Mouse (Mus musculus): ENCODE results near the gene Kif15. TPM values are rescaled to one million over a fixed set of nuclear protein-coding genes. Genes with fewer than 3 reads are reported as not detected.

The Kif15 gene
- polyA plus RNA-seq, 1 experiment from 2014 or later = 61.6 TPM

DNA sequence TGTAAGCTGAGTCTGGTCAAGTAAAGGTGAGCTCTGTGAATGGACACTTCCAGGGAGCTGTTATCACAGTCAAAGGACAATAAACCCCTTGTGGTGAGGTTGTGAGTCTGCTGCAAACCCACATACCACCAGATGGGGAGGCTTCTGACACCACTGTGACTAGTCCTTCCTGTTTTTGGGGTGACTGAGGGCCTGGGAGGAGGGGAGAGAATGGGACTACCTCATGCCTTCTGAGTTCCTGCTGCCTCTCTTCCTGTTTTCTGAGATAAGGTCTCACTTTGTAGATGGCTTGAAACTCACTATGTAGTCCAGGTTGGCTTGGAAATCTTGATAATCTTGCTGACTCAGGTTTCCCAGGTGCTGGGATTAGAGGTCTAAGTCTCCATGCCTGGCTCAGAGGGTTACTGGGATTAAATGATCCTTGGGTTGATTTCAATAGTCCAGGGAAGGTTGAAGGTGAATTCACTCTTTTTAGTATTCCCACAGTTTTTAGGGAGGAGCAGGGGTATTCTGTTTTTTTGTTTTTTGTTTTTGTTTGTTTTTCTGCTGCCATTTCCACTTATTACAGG, 108.0 kb downstream of the Kif15 start:
- no peaks in the 10 kb centered on the region for H3K36me3 ChIP-seq (ENCODE audit: control insufficient read depth, insufficient read depth, low read length)
- H3K9me3 ChIP-seq (ENCODE audit: control insufficient read depth, low read length) = no peaks in the 10 kb centered on the region
- no peaks in the 10 kb centered on the region for H3K27me3 ChIP-seq (ENCODE audit: control insufficient read depth, insufficient read depth, low read length)
- no peak overlapping the region for H3K4me2 ChIP-seq
- H3K4me1 ChIP-seq (ENCODE audit: control insufficient read depth, insufficient read depth, low read length) = no peaks in the 10 kb centered on the region
- no peak overlapping the region for H3K27ac ChIP-seq (ENCODE audit: low read depth, low read length)
- no peak for ATAC-seq (ENCODE audit: low FRiP score)
- H3K9ac ChIP-seq (ENCODE audit: low read length) = no peak overlapping the region
- no peak overlapping the region for H3K4me3 ChIP-seq (ENCODE audit: low read depth, low read length)
- no peak for DNase-seq (ENCODE audit: low spot score, missing footprints)

DNA sequence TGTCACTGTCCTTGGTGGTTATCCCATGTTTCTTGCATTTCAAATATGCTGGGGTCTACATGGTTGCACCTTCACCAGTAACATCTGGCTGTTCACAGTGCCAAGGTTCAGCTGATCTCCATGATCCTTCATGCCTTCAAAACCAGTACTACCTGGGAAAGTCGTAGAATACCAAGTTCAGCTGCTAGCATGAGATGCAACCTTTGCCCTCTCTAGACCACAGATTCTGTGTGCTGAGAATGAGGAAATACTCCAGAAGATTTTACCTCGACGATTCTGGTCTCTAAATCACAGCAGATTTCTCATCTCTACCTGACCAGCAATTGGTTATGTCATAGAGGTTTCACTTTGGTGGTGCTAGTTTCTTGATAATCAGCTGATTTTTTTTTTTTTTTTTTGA, 109.3 kb downstream of the Kif15 start:
- ATAC-seq (ENCODE audit: low FRiP score) (no peak), DNase-seq (ENCODE audit: low spot score, missing footprints) (no peak)
- H3K9ac ChIP-seq (ENCODE audit: low read length) = no peak overlapping the region
- no peaks in the 10 kb centered on the region for H3K27me3 ChIP-seq (ENCODE audit: control insufficient read depth, insufficient read depth, low read length)
- no peak overlapping the region for H3K4me3 ChIP-seq (ENCODE audit: low read depth, low read length)
- H3K4me2 ChIP-seq = no peak overlapping the region
- 90% methylated on average over 3 of the region's 3 CpGs for WGBS
- no peak overlapping the region for H3K27ac ChIP-seq (ENCODE audit: low read depth, low read length)
- H3K36me3 ChIP-seq (ENCODE audit: control insufficient read depth, insufficient read depth, low read length) = no peaks in the 10 kb centered on the region
- no peaks in the 10 kb centered on the region for H3K9me3 ChIP-seq (ENCODE audit: control insufficient read depth, low read length)
- no peaks in the 10 kb centered on the region for H3K4me1 ChIP-seq (ENCODE audit: control insufficient read depth, insufficient read depth, low read length)

Other genes starting within 250 kb of the Kif15 start
- not detected in 2 replicates for gene Topaz1, start 203.7 kb upstream of the Kif15 start, polyA plus RNA-seq (2014; fragmentation: Nextera tagmentation; extraction: Ambion mirVana)
- gene Tcaim, start 145.5 kb upstream of the Kif15 start, polyA plus RNA-seq (2014; fragmentation: Nextera tagmentation; extraction: Ambion mirVana) = 5.7 and 5.8 TPM in 2 replicates
- 0.38 TPM in 1 of 2 replicates, not detected in the other for gene Gm35549, start 107.0 kb upstream of the Kif15 start, polyA plus RNA-seq (2014; fragmentation: Nextera tagmentation; extraction: Ambion mirVana)
- 78.9 and 79.9 TPM in 2 replicates for gene Zfp445, start 85.0 kb upstream of the Kif15 start, polyA plus RNA-seq (2014; fragmentation: Nextera tagmentation; extraction: Ambion mirVana)
- gene Zkscan7, start 65.4 kb upstream of the Kif15 start, polyA plus RNA-seq (2014; fragmentation: Nextera tagmentation; extraction: Ambion mirVana) = 2.6 and 3.3 TPM in 2 replicates
- 35.1 and 36.5 TPM in 2 replicates for gene Zfp105, start 28.0 kb upstream of the Kif15 start, polyA plus RNA-seq (2014; fragmentation: Nextera tagmentation; extraction: Ambion mirVana)
- 37.0 and 38.9 TPM in 2 replicates for gene 1110059G10Rik, start within 50 bp of the Kif15 start, polyA plus RNA-seq (2014; fragmentation: Nextera tagmentation; extraction: Ambion mirVana)
- 19.2 and 23.1 TPM in 2 replicates for gene Tmem42, start 70.3 kb downstream of the Kif15 start, polyA plus RNA-seq (2014; fragmentation: Nextera tagmentation; extraction: Ambion mirVana)
- 0.38 and 0.43 TPM in 2 replicates for gene Tgm4, start 83.7 kb downstream of the Kif15 start, polyA plus RNA-seq (2014; fragmentation: Nextera tagmentation; extraction: Ambion mirVana)
- 60.3 and 68.4 TPM in 2 replicates for gene Zdhhc3, start 162.2 kb downstream of the Kif15 start, polyA plus RNA-seq (2014; fragmentation: Nextera tagmentation; extraction: Ambion mirVana)
- 115 and 129 TPM in 2 replicates for gene Exosc7, start 162.2 kb downstream of the Kif15 start, polyA plus RNA-seq (2014; fragmentation: Nextera tagmentation; extraction: Ambion mirVana)
- not detected in 2 replicates for gene Clec3b, start 199.9 kb downstream of the Kif15 start, polyA plus RNA-seq (2014; fragmentation: Nextera tagmentation; extraction: Ambion mirVana)

Data from midbrain, embryonic 11.5 days (tissue).